Comparison of ENCODE assay signal across 8 mouse cellular contexts in the genomic region with DNA sequence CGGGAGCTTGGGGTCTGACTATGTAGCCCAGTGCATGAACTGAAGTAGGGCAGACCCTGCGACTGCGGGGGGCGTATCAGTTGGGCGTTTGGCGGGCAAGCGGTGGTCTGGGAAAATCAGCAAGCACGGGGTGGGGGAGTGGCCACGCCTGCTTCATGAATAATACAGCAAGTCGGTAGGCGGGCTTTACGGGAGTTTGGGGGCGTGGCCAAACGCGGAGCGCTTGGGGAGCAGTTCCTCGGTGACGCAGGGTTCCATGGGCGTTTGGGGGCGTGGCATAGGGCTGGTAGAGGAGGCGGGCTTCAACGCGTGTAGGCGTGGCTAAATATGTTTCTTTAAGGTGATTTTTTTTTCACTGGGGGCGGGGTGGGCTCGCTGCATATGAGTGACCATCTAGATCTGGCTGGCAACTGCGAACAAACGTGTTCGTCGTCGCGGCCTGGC. TPM values are rescaled to one million over a fixed set of nuclear protein-coding genes. Genes with fewer than 3 reads are reported as not detected.
DNase-seq lines count a peak whose midpoint lies in the region; ATAC-seq lines count a peak whose summit lies in the region.

No protein-coding gene starts in this region.

- H3K4me3 ChIP-seq in hindbrain, embryonic 12.5 days = peak overlapping the region; percentile 77

- peak overlapping the region; percentile 91 for H3K4me2 ChIP-seq in hindbrain, embryonic 12.5 days (replicated peaks)

- DNase-seq in NIH3T3 (ENCODE audit: low read depth) = peak; percentile 100
- DNase-seq in cerebellum, postnatal 10 days = peak; percentile 100
- peak; percentile 99 to 100 for DNase-seq in frontal cortex, postnatal 10 days (ENCODE audit: low spot score in 2 of 2)
- peak; percentile 99 for DNase-seq in layer of hippocampus, postnatal 36 days
- DNase-seq in lung, postnatal 36 days = peak; percentile 100
- peak; percentile 99 for DNase-seq in retina, postnatal 1 day
- peak; percentile 98 for DNase-seq in urinary bladder, adult 18-20 months (ENCODE audit: low spot score in 2 of 2)

- peaks cover 24% of the 10 kb centered on the region for H3K4me1 ChIP-seq in hindbrain, embryonic 12.5 days

- peak overlapping the region; percentile 88 for H3K9ac ChIP-seq in hindbrain, embryonic 12.5 days

- H3K27me3 ChIP-seq in hindbrain, embryonic 12.5 days = no peaks in the 10 kb centered on the region

- peak overlapping the region; percentile 94 for H3K27ac ChIP-seq in hindbrain, embryonic 12.5 days

- H3K36me3 ChIP-seq in hindbrain, embryonic 12.5 days = peaks cover 33% of the 10 kb centered on the region

- no peaks in the 10 kb centered on the region for H3K9me3 ChIP-seq in hindbrain, embryonic 12.5 days (replicated peaks)

- under 1% methylated on average over 32 of the region's 32 CpGs for WGBS in hindbrain, embryonic 12.5 days

- ATAC-seq in hindbrain, embryonic 12.5 days (ENCODE audit: low FRiP score) = peak; percentile 77

RNA-seq across cellular contexts. Expression of gene Ell, which starts 0.6 kb away (rescaled TPM):
- 19.0 and 19.4 TPM in 2 replicates for polyA plus RNA-seq in hindbrain, embryonic 12.5 days (2016; fragmentation: Nextera tagmentation; extraction: Ambion mirVana)
- 10 to 100 TPM; 18.6 to 23.4 TPM for total RNA-seq in layer of hippocampus, postnatal 36 days (2021)

RNA-seq across cellular contexts. Expression of gene Kxd1, which starts 10.9 kb away (rescaled TPM):
- 47.1 and 48.5 TPM in 2 replicates for polyA plus RNA-seq in hindbrain, embryonic 12.5 days (2016; fragmentation: Nextera tagmentation; extraction: Ambion mirVana)
- total RNA-seq in layer of hippocampus, postnatal 36 days (2021) = 10 to 100 TPM; 38.2 to 38.3 TPM

RNA-seq across cellular contexts. Expression of gene Fkbp8, which starts 11.1 kb away (rescaled TPM):
- polyA plus RNA-seq in hindbrain, embryonic 12.5 days (2016; fragmentation: Nextera tagmentation; extraction: Ambion mirVana) = 313 and 334 TPM in 2 replicates
- total RNA-seq in layer of hippocampus, postnatal 36 days (2021) = 100 to 1,000 TPM; 436 to 447 TPM

RNA-seq across cellular contexts. Expression of gene Uba52, which starts 28.1 kb away (rescaled TPM):
- 633 and 755 TPM in 2 replicates for polyA plus RNA-seq in hindbrain, embryonic 12.5 days (2016; fragmentation: Nextera tagmentation; extraction: Ambion mirVana)
- total RNA-seq in layer of hippocampus, postnatal 36 days (2021) = 100 to 1,000 TPM; 947 to 957 TPM

RNA-seq across cellular contexts. Expression of gene Rex1bd, which starts 32.1 kb away (rescaled TPM):
- 118 TPM in 2 replicates for polyA plus RNA-seq in hindbrain, embryonic 12.5 days (2016; fragmentation: Nextera tagmentation; extraction: Ambion mirVana)
- total RNA-seq in layer of hippocampus, postnatal 36 days (2021) = 100 to 1,000 TPM in 1 of 2 experiments, 10 to 100 TPM in 1; 97.5 to 102 TPM

Comparison
In these comparisons a context has a peak if more than half of its experiments do, and no peak if none do; other contexts are left out.
1. Peak in every context shown above with its lines: DNase-seq, ATAC-seq, H3K4me3 ChIP-seq and H3K27ac ChIP-seq.